Mouse (Mus musculus) thymus, adult 2 months (tissue): ENCODE data around the gene Fam135a.

Experiments
- CTCF ChIP-seq: fragments of 200-500 bp; IDR thresholded peaks from 2 replicates; pipeline ENCODE4 v1.5.1; 2012; ENCODE audit warnings: mild to moderate bottlenecking, control low read depth, low read length, moderate library complexity, borderline replicate concordance; ENCODE audit not compliant: control insufficient read depth, poor library complexity, insufficient read depth; ENCODE audit errors: extremely low read depth
- POLR2A ChIP-seq: fragments of 200-500 bp; IDR thresholded peaks from 2 replicates; pipeline ENCODE4 v1.6.1; 2012; ENCODE audit warnings: mild to moderate bottlenecking, low read length, control low read depth, moderate library complexity; ENCODE audit not compliant: control insufficient read depth, poor library complexity, insufficient read depth; ENCODE audit errors: extremely low read depth

GRCm38 (mm10) chr1:24005070-24005804, 94.9 kb downstream of the Fam135a start, which contains the start of gene Sdhaf4:
- 0 out of 2 replicates have a peak, but pooled peaks have one; percentile 57 for TF ChIP-seq CTCF
- peak; percentile 69; the same call in 1 of the 2 replicates for TF ChIP-seq POLR2A
